Mouse (Mus musculus): ENCODE measurements around the gene Olfr1420.

DNA sequence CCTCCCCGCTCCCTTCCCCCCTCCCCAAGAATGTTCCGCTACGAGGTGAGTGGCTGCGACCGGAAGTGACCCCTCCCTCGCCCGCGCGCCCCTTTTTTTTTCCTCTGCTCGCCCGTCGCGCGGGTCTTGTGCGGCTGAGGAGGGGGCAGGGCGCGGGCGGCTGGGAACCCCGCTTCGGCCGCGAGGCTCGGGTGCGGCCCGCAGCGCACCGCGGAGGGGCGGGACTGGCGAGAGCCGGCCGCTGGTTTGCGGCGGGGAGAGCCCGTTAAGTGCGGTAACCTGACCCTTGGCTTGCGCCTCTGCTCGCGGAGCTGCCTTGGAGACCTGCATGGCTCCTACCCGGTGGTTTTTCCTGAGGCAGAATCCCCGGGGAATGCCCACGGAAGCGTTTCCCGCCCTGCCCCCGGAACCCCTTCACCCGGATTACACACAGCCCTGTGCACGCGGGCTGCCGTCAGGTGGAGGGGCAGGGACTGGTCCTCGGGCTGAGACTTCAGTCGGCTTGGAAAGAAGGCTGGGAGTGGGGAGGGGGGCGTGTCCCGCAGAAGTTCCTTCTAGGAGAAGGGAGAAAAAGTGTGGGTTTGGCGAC is 26.3 kb downstream of the Olfr1420 start:
- no peak for TF ChIP-seq E2F4 (IDR thresholded peaks at IDR 0.05; ENCODE audit: borderline replicate concordance, low read depth, low read length)
- no peak for TF ChIP-seq CTCF (IDR thresholded peaks at IDR 0.05 in 2 of 3, conservative IDR thresholded peaks at IDR 0.05 in 1 of 3; ENCODE audit: control insufficient read depth in 1 of 3, insufficient read depth in 1 of 3, low read depth in 2 of 3, low read length in 3 of 3, poor library complexity in 1 of 3, severe bottlenecking in 1 of 3)
- no peak for TF ChIP-seq CHD2 (IDR thresholded peaks at IDR 0.05; ENCODE audit: low read length)

Data from MEL (cell line).